Mouse (Mus musculus) hindbrain, postnatal 0 days (tissue): ENCODE results near the gene Sdc3. TPM values are rescaled to one million over a fixed set of nuclear protein-coding genes. Genes with fewer than 3 reads are reported as not detected.

Experiments
- ATAC-seq: fragments of 200-750 bp; cut with Nextera tagmentation; 2 replicates; pipeline ENCODE4 v1.8.0; 2017; ENCODE audit warnings: mild to moderate bottlenecking, moderate TSS enrichment, moderate library complexity
- DNase-seq: peaks from one replicate; pipeline ENCODE4 v3.0.0-alpha.2; 2015; ENCODE audit warnings: low spot score
- H3K27ac ChIP-seq: fragments of 300-500 bp; sonication (generic); 2 replicates; pipeline ENCODE4 v1.5.1; 2014; ENCODE audit warnings: mild to moderate bottlenecking
- H3K27me3 ChIP-seq: fragments of 300-500 bp; sonication (generic); 2 replicates; pipeline ENCODE4 v1.6.1; 2014; ENCODE audit warnings: low read length, mixed read lengths; ENCODE audit not compliant: insufficient read depth
- H3K36me3 ChIP-seq: fragments of 300-500 bp; sonication (generic); 2 replicates; pipeline ENCODE4 v1.6.1; 2014; ENCODE audit warnings: low read length, mixed read lengths; ENCODE audit not compliant: insufficient read depth
- H3K4me1 ChIP-seq: fragments of 300-500 bp; sonication (generic); 2 replicates; pipeline ENCODE4 v1.6.1; 2014; ENCODE audit warnings: antibody characterized with exemption, low read length, mixed read lengths; ENCODE audit not compliant: insufficient read depth
- H3K4me2 ChIP-seq: fragments of 300-500 bp; sonication (generic); 2 replicates; pipeline ENCODE4 v1.6.1; 2014; ENCODE audit warnings: low read depth, mild to moderate bottlenecking, low read length, moderate library complexity, mixed read lengths
- H3K4me3 ChIP-seq: fragments of 300-500 bp; sonication (generic); 2 replicates; pipeline ENCODE4 v1.5.1; 2014; ENCODE audit warnings: low read length
- H3K9ac ChIP-seq: fragments of 300-500 bp; sonication (generic); replicated peaks from 2 replicates; pipeline ENCODE4 v1.6.1; 2014; ENCODE audit warnings: mild to moderate bottlenecking, low read length, moderate library complexity, mixed read lengths
- H3K9me3 ChIP-seq: fragments of 300-500 bp; sonication (generic); 2 replicates; pipeline ENCODE4 v1.6.1; 2016; ENCODE audit warnings: low read length, mixed read lengths
- CTCF ChIP-seq: IDR thresholded peaks from 2 replicates; pipeline ENCODE4 v1.5.1; 2016; ENCODE audit warnings: antibody characterized with exemption, control low read depth, low read depth
- WGBS: fragments of 180-500 bp; shearing (Covaris S2); extraction: QIAGEN DNeasy Blood & Tissue Kit; methylation state at CpG from one replicate; pipeline ENCODE4 v1.1.7; 2014; 5-methylcytosine and 5-hydroxymethylcytosine counted together
- polyA plus RNA-seq: library from polyadenylated mRNA; unstranded; fragments of >200 nt; fragmentation: Nextera tagmentation; extraction: Ambion mirVana; gene quantifications from 2 replicates; pipeline ENCODE4 v1.2.1, GENCODE M21; 2015
- total RNA-seq: library from RNA; depleted of rRNA; stranded (reverse); fragments of >200 nt; gene quantifications from 2 replicates; pipeline ENCODE4 v1.2.3, GENCODE M21; 2014; rRNA removed

The Sdc3 gene
- total and polyA plus RNA-seq, 2 experiments from 2014 or later, result 180 to 587 TPM

DNA sequence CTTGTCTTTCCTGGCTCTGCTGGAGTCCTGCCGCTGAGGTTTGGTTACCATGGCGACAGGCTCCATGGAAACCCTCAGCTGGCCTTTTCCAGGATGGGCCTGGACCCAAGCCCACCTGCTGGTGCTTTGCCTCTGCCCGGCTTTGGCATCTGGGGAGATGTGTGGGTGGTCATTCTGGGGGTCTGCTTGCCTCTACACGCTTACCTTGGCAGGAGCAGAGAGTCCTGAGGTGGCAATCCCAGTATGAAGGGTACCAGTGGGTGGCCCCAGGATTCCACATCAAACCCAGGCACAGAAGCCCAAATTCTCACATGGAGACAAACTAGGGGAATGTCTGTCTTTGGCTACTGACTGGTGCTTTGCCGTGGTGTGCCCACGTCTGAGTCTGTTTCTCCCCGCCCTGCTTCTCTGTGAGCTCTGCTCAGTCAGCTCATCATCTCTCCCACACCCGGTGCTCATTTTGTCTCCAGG is 73.6 kb downstream of the Sdc3 start:
- peak overlapping the region; percentile 86 for H3K27ac ChIP-seq
- H3K27me3 ChIP-seq, result no peaks in the 10 kb centered on the region
- H3K9ac ChIP-seq, result no peak overlapping the region
- peak; percentile 3; the same call in 1 of the 2 replicates for TF ChIP-seq CTCF
- WGBS, result 7% methylated on average over 8 of the region's 8 CpGs
- no peaks in the 10 kb centered on the region for H3K9me3 ChIP-seq
- ATAC-seq (peak; percentile 67), DNase-seq (peak; percentile 94)
- no peak overlapping the region for H3K4me3 ChIP-seq
- H3K4me1 ChIP-seq, result peaks cover 32% of the 10 kb centered on the region
- no peaks in the 10 kb centered on the region for H3K36me3 ChIP-seq
- H3K4me2 ChIP-seq, result no peak overlapping the region

DNA sequence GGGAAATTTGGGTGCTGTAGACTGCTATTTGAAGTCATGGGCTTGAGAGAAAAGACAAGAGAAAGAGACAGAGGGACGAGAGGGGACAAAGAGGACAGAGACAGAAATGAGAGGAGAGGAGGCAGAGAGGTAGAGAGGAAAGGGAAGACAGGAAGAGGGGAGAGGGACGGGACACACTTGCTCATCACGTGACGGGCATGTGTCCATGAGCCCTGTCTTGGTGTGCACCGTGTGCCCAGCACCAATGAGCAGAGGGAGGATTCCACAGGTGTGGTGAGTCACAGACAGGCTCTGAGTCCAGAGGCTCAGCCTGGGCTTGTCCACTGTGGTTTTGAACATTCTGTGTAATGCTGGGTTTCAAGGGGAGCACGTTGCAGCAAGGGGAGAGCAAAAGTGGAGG is 75.6 kb downstream of the Sdc3 start:
- Histone ChIP-seq H3K4me2 (no peak overlapping the region), H3K9me3 (no peaks in the 10 kb centered on the region), H3K27ac (no peak overlapping the region), H3K36me3 (no peaks in the 10 kb centered on the region), H3K27me3 (no peaks in the 10 kb centered on the region), H3K4me1 (peaks cover 18% of the 10 kb centered on the region), H3K9ac (no peak overlapping the region), H3K4me3 (no peak overlapping the region)
- ATAC-seq (no peak), DNase-seq (no peak)
- 76% methylated on average over 6 of the region's 6 CpGs for WGBS
- TF ChIP-seq CTCF, result no peak

DNA sequence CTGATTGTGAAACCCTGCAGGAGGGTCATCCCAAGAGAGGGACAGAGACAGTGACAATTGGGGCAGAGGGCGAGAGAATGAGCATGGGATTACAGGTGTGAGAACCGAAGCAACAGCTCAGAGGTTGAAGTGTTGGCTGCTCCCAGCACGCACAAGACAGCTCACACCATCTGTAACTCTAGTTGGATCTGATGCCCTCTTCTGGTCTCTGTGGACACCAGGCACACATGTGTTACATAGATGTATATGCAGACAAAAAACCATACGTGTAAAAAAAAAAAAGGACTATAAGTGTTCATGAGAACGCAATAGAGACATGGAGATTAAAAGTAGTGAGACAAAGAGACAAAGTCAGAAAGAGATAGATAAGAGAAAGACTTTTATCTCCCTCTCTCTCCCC is 76.5 kb downstream of the Sdc3 start:
- Histone ChIP-seq H3K27ac (no peak overlapping the region), H3K4me2 (no peak overlapping the region), H3K9ac (no peak overlapping the region), H3K4me3 (no peak overlapping the region), H3K9me3 (no peaks in the 10 kb centered on the region), H3K4me1 (peaks cover 18% of the 10 kb centered on the region), H3K27me3 (no peaks in the 10 kb centered on the region), H3K36me3 (no peaks in the 10 kb centered on the region)
- 46% methylated on average over 5 of the region's 5 CpGs for WGBS
- peak; percentile 45 for TF ChIP-seq CTCF
- ATAC-seq, result no peak
- peak; percentile 39 for DNase-seq

DNA sequence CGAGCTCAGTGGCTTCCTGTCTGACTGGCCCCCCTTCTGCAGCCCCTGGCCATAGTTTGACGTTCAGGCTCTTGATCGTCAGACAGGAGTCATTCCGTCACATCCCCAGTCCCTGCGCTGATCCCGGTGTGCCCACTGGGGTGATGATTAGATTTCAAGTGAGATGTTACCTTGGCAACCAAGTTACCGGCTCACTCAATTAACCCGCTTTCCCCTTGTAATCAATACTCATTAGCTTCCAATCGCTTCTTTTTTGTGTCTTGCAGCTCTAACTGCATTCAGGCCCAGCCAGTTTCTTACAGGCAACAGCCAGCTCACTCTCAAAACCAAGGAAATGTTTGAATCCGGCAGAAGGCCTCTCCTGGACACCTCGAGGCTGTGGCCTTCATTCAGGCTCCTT is 80.1 kb downstream of the Sdc3 start:
- H3K4me1 ChIP-seq, result peaks cover 16% of the 10 kb centered on the region
- H3K9ac ChIP-seq, result peak overlapping the region; percentile 21; the same call in 1 of the 2 replicates
- no peak for TF ChIP-seq CTCF
- no peak overlapping the region for H3K4me2 ChIP-seq
- 31% methylated on average over 11 of the region's 11 CpGs for WGBS
- H3K36me3 ChIP-seq, result no peaks in the 10 kb centered on the region
- no peaks in the 10 kb centered on the region for H3K27me3 ChIP-seq
- no peak overlapping the region for H3K4me3 ChIP-seq
- ATAC-seq, result no peak
- no peaks in the 10 kb centered on the region for H3K9me3 ChIP-seq
- DNase-seq, result peak; percentile 44
- peak overlapping the region; percentile 65 for H3K27ac ChIP-seq

DNA sequence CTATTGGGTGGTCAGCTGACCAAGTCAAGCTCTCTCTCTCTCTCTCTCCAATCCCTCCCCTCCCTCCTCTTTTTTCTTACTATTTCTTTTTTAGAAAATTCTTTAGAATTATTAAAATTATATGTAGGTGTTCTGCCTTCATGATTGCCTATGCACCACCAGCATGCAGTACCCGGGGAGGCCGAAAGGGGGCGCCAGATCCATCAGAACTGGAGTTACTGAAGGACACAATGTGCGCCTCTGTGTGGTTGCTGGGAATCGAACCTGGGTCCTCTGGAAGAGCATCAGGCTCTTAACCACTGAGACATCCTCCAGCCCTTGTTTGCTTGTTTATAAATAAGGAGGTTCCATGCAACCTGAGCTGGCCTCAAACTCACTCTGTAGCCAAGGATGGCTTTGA is 81.1 kb downstream of the Sdc3 start:
- Histone ChIP-seq H3K4me1 (peaks cover 22% of the 10 kb centered on the region), H3K4me2 (no peak overlapping the region), H3K36me3 (no peaks in the 10 kb centered on the region), H3K9ac (no peak overlapping the region), H3K4me3 (no peak overlapping the region), H3K27me3 (no peaks in the 10 kb centered on the region), H3K27ac (no peak overlapping the region), H3K9me3 (no peaks in the 10 kb centered on the region)
- peak; percentile 54 for TF ChIP-seq CTCF
- 89% methylated on average over 5 of the region's 5 CpGs for WGBS
- DNase-seq, result no peak
- no peak for ATAC-seq

DNA sequence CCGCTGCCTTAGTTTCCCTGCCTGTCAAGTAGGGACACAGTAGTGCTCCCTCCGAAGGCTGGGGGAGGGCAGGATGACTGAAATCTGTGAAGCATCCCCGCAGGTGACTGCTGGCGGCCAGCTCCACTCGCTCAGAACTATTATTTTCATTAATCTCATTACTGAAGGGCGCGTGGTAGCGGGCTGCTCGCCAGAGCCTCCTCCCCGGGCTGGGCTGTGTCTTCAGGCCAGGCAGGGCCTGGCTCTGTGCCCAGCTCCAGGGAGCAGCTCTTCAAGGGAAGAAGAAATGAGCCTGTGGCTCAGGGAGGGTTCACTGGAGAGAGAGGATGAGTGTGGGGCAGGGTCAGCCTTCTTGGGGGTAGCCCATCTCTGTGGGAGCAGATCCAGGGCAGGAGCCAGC is 82.3 kb downstream of the Sdc3 start:
- no peak overlapping the region for H3K4me2 ChIP-seq
- no peak for TF ChIP-seq CTCF
- no peak overlapping the region for H3K27ac ChIP-seq
- DNase-seq (peak; percentile 93), ATAC-seq (no peak; the same call in 1 of the 2 replicates)
- H3K36me3 ChIP-seq, result no peaks in the 10 kb centered on the region
- H3K4me3 ChIP-seq, result no peak overlapping the region
- no peaks in the 10 kb centered on the region for H3K27me3 ChIP-seq
- no peaks in the 10 kb centered on the region for H3K9me3 ChIP-seq
- no peak overlapping the region for H3K9ac ChIP-seq
- H3K4me1 ChIP-seq, result peaks cover 18% of the 10 kb centered on the region
- 11% methylated on average over 10 of the region's 10 CpGs for WGBS

Other genes starting within 250 kb of the Sdc3 start
- 313 and 323 TPM in 2 replicates for gene Nkain1, start 218.4 kb upstream of the Sdc3 start, total RNA-seq
- 10.1 and 10.2 TPM in 2 replicates for gene Nkain1, start 218.4 kb upstream of the Sdc3 start, polyA plus RNA-seq
- gene Pum1, start 129.2 kb upstream of the Sdc3 start, total RNA-seq, result 78.0 and 84.4 TPM in 2 replicates
- gene Pum1, start 129.2 kb upstream of the Sdc3 start, polyA plus RNA-seq, result 61.9 and 64.9 TPM in 2 replicates
- gene Laptm5, start 120.6 kb downstream of the Sdc3 start, total RNA-seq, result 42.8 and 71.4 TPM in 2 replicates
- gene Laptm5, start 120.6 kb downstream of the Sdc3 start, polyA plus RNA-seq, result 40.8 and 43.1 TPM in 2 replicates
- 0.26 and 0.90 TPM in 2 replicates for gene Matn1, start 151.8 kb downstream of the Sdc3 start, total RNA-seq
- 0.71 and 1.2 TPM in 2 replicates for gene Matn1, start 151.8 kb downstream of the Sdc3 start, polyA plus RNA-seq